Mouse (Mus musculus) cerebellum, adult 2 months (tissue): ENCODE measurements around the gene D430041D05Rik. TPM values are rescaled to one million over a fixed set of nuclear protein-coding genes. Genes with fewer than 3 reads are reported as not detected.

ENCODE experiments used
- DNase-seq, 2 experiments: peaks; one replicate each; pipeline ENCODE4 v3.0.0; 2021
- H3K27ac ChIP-seq: fragments of 200-500 bp; 2 replicates; pipeline ENCODE4 v1.5.1; 2012; ENCODE audit warnings: low read length, control low read depth, inconsistent platforms; ENCODE audit not compliant: insufficient read depth
- H3K27me3 ChIP-seq: fragments of 200-500 bp; 2 replicates; pipeline ENCODE4 v1.6.1; 2012; ENCODE audit warnings: inconsistent platforms, mild to moderate bottlenecking, low read length, moderate library complexity; ENCODE audit not compliant: control insufficient read depth, insufficient read depth
- H3K4me1 ChIP-seq: fragments of 200-500 bp; 2 replicates; pipeline ENCODE4 v1.6.1; 2011; ENCODE audit warnings: low read length; ENCODE audit not compliant: control insufficient read depth, insufficient read depth
- H3K4me3 ChIP-seq: fragments of 200-500 bp; replicated peaks from 2 replicates; pipeline ENCODE3; 2011; ENCODE audit warnings: mild to moderate bottlenecking, low read depth, low read length, control low read depth; ENCODE audit not compliant: insufficient read depth
- CTCF ChIP-seq: fragments of 200-500 bp; IDR thresholded peaks from 2 replicates; pipeline ENCODE4 v1.5.1; 2011; ENCODE audit warnings: low read depth, mild to moderate bottlenecking, control low read depth, low read length, moderate library complexity, borderline replicate concordance; ENCODE audit not compliant: insufficient read depth
- POLR2A ChIP-seq: fragments of 200-500 bp; IDR thresholded peaks from 2 replicates; pipeline ENCODE4 v1.6.1; 2011; ENCODE audit warnings: low read length, control low read depth, borderline replicate concordance; ENCODE audit not compliant: insufficient read depth
- WGBS: fragments of 180-500 bp; shearing (Covaris S2); methylation state at CpG from one replicate; pipeline ENCODE4 v1.1.7; 2018; 5-methylcytosine and 5-hydroxymethylcytosine counted together
- polyA plus RNA-seq: library from polyadenylated mRNA; depleted of rRNA; stranded (reverse); fragments of >200 nt; gene quantifications from 2 replicates; pipeline ENCODE4 v1.2.3, GENCODE M21; 2012

The D430041D05Rik gene
- polyA plus RNA-seq, 1 experiment: 33.5 TPM

- no peak overlapping the region for H3K4me3 ChIP-seq
- H3K27me3 ChIP-seq: no peaks in the 10 kb centered on the region
- no peak overlapping the region for H3K27ac ChIP-seq
- 19% methylated on average over 4 of the region's 4 CpGs for WGBS
- DNase-seq: no peak
- TF ChIP-seq CTCF (no peak), POLR2A (no peak)
- peaks cover 22% of the 10 kb centered on the region for H3K4me1 ChIP-seq
These were observed 159.2 kb downstream of the D430041D05Rik start for GRCm38 (mm10) chr2:104251647-104252046.

- TF ChIP-seq CTCF (no peak), POLR2A (no peak)
- Histone ChIP-seq H3K27me3 (no peaks in the 10 kb centered on the region), H3K27ac (no peak overlapping the region), H3K4me1 (peaks cover 17% of the 10 kb centered on the region), H3K4me3 (no peak overlapping the region)
- 76% methylated on average over 2 of the region's 2 CpGs for WGBS
- no peak for DNase-seq
These were observed 161.0 kb downstream of the D430041D05Rik start for GRCm38 (mm10) chr2:104249856-104250255.

GRCm38 (mm10) chr2:104246851-104247250, 164.0 kb downstream of the D430041D05Rik start:
- Histone ChIP-seq H3K4me3 (no peak overlapping the region), H3K4me1 (peaks cover 3% of the 10 kb centered on the region), H3K27me3 (no peaks in the 10 kb centered on the region), H3K27ac (no peak overlapping the region)
- whole genome bisulfite sequencing: 82% methylated on average over 4 of the region's 4 CpGs
- TF ChIP-seq POLR2A (no peak), CTCF (no peak)
- DNase-seq: no peak

GRCm38 (mm10) chr2:104242055-104242454, 168.8 kb downstream of the D430041D05Rik start:
- Histone ChIP-seq H3K4me1 (peaks cover 22% of the 10 kb centered on the region), H3K27me3 (no peaks in the 10 kb centered on the region), H3K27ac (no peak overlapping the region), H3K4me3 (no peak overlapping the region)
- WGBS: 87% methylated on average over 5 of the region's 5 CpGs
- TF ChIP-seq CTCF: no peak
- TF ChIP-seq POLR2A: no peak
- DNase-seq: no peak

GRCm38 (mm10) chr2:104237141-104237540, 173.7 kb downstream of the D430041D05Rik start:
- no peak overlapping the region for H3K4me3 ChIP-seq
- 54% methylated on average over 4 of the region's 4 CpGs for WGBS
- no peaks in the 10 kb centered on the region for H3K27me3 ChIP-seq
- no peak for DNase-seq
- H3K27ac ChIP-seq: peak overlapping the region; percentile 53
- TF ChIP-seq POLR2A: no peak
- no peak for TF ChIP-seq CTCF
- H3K4me1 ChIP-seq: peaks cover 24% of the 10 kb centered on the region

GRCm38 (mm10) chr2:104230444-104230843, 180.4 kb downstream of the D430041D05Rik start:
- H3K27ac ChIP-seq: no peak overlapping the region
- TF ChIP-seq CTCF (no peak), POLR2A (no peak)
- no peaks in the 10 kb centered on the region for H3K27me3 ChIP-seq
- DNase-seq: no peak
- no peaks in the 10 kb centered on the region; the same call in 1 of the 2 replicates for H3K4me1 ChIP-seq
- 76% methylated on average over 2 of the region's 2 CpGs for WGBS
- no peak overlapping the region for H3K4me3 ChIP-seq

- Histone ChIP-seq H3K27me3 (no peaks in the 10 kb centered on the region), H3K27ac (no peak overlapping the region), H3K4me1 (no peaks in the 10 kb centered on the region; the same call in 1 of the 2 replicates), H3K4me3 (no peak overlapping the region)
- TF ChIP-seq CTCF: no peak
- TF ChIP-seq POLR2A: no peak
- no peak for DNase-seq
- 80% methylated on average over 4 of the region's 4 CpGs for WGBS
These were observed 184.8 kb downstream of the D430041D05Rik start for GRCm38 (mm10) chr2:104226057-104226456.

- no peak for TF ChIP-seq CTCF
- no peak for TF ChIP-seq POLR2A
- Histone ChIP-seq H3K4me1 (peaks cover 16% of the 10 kb centered on the region), H3K4me3 (no peak overlapping the region), H3K27ac (no peak overlapping the region), H3K27me3 (no peaks in the 10 kb centered on the region)
- DNase-seq: no peak
- 61% methylated on average over 14 of the region's 14 CpGs for WGBS
These were observed 191.0 kb downstream of the D430041D05Rik start for GRCm38 (mm10) chr2:104219733-104220391.
